Mouse (Mus musculus) CD4-positive, CD25-positive, alpha-beta regulatory T cell, adult 4 months (primary cell): Measurements from ENCODE around the gene Pid1. TPM values are rescaled to one million over a fixed set of nuclear protein-coding genes. Genes with fewer than 3 reads are reported as not detected.

Experiments
- ATAC-seq: one replicate; pipeline ENCODE4 v1.8.0; 2017
- polyA plus RNA-seq, 2 experiments: library from polyadenylated mRNA; unstranded; fragments of 100-300 nt; shearing (Covaris generic); gene quantifications; one replicate each; pipeline ENCODE4 v1.2.1; 2017

Pid1 gene
- polyA plus RNA-seq, 2 experiments from 2014 or later = 0.28 to 0.98 TPM

DNA sequence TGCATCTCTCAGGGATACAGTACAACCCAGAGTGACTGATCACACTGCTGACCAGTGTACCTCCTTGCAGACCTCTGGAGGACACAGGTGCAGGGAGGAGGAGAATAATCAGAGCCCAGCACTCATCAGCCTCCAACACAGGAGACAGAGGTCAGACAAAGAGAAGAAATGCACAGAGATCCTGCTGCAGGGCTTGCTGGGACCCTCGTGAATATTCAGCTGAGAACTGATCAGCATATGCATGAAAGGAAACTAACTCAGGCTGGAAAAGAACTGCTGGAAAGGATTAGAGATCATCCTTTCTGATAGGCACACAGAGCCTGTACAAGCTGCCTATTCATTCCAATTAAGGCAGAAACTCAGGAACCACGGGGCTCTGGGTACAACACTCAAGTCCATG lies 186.9 kb downstream of the Pid1 start:
- no peak for ATAC-seq

DNA sequence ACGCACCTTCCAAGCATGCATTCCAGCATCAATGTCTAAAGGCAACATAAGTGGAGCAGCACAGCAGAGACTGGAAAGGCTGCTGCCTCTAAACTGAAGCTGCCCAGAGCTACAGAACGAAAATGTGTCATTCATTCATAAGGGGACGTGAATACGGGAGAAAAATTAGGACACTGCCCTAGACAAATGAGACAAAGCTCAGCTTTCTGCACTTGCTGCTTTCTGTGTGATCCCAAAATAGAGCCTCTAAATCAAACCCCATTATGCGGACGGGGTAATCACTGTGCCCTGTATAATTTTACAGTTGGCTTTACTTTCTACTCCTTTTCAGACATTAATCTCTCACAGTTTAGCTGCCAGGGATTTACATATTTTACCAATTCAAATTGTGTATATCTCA lies 191.0 kb downstream of the Pid1 start:
- no peak for ATAC-seq

DNA sequence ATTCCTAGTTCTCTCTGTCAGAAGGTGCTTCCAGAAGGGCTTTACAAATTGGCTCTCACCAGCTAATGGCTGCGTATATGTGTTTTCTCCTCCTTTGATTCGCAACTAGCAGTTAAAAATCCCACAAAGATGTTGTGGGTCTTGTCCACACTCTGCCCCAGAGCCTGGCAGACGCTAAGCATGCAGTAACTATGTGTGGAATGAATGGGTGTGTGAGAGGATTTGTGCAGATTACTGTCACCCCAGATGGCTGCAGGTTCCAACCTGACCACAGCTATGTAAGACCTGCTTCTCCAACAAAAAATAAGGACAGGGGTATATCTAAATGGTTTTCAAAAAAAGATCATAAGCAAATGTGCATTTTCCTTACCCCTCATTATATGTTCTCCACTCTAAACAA lies 206.2 kb downstream of the Pid1 start:
- no peak for ATAC-seq

DNA sequence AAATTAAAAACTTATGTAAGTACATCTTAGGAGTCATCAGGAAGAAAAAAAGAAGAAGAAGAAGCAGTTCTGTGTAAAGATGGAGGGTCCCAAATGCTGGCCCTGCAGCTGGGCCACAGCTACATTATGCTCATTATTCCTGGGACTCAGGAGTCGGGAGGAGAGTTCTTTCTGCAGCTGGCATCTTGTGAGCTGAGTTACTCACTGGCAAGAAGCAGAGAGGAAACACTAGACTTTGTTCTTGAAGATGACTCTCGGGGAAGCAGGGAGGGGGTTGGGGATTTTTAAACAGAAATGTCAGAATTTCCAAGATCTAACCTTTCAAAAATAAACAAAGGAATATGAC lies 208.4 kb downstream of the Pid1 start:
- no peak for ATAC-seq

DNA sequence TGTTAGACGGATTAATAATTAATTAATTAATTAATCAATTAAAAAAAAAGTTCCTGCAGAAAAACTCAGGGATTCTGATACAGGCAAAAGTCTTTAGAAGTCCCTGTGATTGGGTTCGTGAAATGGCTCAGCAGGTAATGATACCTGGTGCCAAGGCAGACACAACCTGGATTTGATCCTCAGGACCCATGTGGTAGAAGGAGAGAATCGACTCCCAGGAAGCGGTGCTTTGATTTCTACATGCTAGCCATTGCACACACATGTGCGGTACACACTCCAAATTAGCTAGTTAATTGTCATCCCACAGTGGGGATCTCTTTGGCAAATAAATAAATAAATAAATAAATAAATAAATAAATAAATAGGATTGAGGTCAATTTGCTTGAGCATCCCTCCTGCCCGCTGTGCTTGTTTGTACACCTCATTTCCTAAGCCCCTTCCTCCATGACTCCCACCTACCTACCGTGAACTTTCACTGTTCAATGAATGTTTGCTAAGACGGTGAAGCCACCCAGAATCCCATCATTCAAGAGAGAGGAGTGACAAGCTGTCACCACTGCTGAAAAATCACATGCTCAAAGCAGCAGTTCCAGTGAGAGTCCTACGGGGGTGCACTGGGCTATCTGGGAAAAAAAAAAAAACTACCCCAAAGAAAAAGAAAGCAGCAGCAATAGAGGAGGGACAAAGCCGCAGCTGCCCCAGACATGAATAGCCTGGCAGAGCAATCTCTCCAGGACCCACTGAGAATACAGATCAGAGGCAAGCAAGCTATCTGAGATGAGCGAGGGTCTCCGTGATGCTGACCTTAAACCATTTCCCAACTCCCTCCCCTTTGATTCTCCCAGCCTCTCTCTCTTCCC lies 209.0 kb downstream of the Pid1 start:
- ATAC-seq = no peak

DNA sequence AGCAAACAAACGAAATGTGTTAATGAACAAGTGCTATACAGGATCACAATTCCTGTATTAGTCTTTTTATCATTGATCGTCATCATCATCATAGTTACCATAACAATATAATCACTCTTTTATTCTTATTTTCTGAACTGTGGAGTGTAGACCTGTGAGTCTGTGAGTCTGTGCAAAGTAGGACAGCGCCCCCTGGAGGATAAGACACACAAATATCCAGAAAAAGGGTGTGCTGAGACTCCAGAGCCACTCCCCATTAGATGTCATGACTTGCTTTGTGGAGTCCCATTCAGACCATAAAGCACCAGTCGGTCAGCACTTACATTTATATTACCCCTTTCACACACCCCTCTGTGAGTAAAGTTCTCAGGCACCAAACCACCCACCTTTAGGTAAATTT lies 210.0 kb downstream of the Pid1 start:
- no peak for ATAC-seq

DNA sequence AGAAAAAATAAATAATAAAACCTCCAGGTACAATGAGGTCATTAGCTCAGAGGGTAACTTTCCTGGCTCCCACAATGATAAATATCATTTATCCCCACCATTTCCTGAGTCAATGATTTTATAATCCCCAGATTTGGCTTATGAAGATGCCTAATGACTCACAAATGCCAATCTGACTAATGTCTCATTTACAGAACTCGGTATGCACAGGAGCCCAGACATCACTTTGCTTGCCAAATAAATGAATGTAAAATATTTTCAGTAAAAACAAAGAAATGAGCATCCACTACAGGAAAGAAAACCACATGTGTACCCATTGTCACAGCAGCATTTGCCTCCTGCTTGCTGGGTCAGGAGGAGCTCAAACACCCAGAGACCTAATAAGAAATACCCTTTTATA lies 222.4 kb downstream of the Pid1 start:
- no peak for ATAC-seq

DNA sequence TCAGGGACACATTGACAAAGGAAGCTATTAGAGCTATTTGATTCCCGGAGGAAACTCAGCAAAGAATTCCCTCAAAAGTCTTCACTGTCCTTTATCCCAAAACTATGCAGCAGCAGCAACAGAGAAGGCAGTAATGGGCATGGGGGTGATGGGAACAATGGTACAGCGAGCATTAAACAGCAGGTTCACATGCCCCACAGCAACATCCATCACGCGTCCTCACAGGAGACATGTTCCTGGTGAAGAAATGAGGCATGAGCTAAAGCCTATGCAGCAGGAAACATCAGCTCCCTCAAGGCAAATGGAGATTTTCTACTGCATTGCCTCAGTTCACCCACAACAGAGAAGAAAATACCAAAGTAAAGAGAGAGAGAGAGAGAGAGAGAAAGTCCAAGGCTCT lies 231.5 kb downstream of the Pid1 start:
- no peak for ATAC-seq

DNA sequence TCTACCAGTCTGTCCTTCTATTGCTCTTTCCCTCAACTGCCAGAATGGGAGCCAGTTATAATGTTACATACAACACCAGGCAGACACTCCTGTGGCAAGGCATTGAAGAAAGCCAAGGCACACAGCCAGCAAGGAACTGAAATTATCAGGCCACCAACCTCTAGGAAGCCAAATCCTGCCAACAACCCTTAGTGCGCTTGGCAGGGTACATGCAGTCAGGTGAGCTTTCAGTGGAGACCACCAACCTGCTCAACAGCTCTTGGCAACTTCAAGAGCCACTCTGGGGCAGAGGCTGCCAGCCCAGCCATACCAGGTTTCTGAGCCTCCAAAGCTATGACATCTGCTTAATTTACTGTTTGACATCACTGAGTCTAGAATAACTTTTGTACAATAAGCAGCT lies 232.2 kb downstream of the Pid1 start:
- ATAC-seq = no peak

DNA sequence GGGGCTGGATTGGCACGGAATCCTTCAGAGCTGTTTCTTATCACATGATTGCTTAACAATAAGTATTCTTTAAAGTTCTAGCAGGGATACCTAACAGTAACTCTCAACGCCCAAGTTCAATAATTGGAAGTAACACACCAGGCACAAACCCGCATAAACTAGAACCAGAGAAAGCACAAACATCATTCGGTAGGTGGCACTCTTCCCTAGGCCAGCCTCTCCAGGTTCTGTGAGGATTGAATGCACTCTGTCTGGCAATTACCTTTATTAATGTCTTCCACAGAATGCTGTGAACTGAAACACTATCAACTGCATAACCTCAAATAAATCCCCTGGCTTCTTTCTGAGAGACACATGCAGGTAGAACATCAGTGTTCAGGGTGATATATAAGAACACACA lies 235.5 kb downstream of the Pid1 start:
- ATAC-seq = no peak

DNA sequence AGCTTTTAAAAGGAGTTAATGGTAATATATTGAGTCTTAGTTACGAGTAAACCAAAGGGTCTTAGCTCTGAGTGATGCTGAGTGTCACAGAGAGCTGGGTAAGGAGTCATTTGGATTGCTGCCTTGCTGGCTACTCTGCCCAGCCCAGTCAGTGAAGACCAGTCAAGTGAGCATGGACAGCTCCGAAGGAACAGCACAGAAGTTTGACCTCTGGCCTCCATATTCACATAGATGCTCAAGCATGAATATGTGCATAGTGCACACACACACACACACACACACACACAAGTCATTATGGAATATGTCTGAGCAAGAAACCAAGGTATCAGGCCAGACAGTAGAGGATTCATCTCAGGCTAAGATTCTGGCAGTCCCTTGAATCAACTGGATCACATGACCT lies 244.7 kb downstream of the Pid1 start:
- ATAC-seq = no peak

DNA sequence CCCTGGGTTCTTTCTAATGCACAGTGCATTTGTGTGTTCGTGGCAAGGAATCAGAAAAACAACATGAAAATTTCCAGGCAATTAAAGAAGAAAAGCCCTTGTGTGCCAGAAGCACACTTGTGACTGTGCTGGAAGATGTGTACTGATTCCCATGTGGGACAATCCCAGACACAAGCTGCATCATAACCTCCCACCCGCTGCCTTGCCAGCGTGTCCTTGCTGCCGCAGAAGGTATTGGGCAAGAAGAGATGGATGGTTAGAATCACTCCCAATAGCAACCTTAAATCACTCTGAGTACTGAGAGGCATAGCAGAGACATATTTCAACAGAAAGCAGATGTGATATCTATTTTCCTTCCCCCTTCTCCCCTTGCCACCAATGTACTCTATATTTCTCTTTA lies 257.2 kb downstream of the Pid1 start:
- ATAC-seq = no peak

DNA sequence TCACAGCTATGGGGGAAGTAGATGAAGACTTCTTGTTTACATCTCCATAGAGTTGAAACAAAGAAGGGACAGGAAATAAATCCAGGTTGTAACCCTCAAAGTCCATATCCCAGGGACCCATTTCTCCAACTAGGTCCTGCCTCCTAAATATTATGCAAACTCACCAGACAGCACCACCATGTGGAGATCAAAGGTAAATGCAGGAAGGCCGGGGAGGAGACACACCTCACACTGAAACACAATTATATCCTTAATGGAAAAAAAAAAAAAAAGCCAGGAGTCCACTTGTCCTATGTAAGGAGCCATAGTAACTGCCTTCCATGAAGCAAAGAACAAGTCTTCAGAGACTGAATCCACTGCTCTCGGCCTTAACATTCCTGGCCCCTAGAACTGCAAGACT lies 261.9 kb downstream of the Pid1 start:
- ATAC-seq = no peak

DNA sequence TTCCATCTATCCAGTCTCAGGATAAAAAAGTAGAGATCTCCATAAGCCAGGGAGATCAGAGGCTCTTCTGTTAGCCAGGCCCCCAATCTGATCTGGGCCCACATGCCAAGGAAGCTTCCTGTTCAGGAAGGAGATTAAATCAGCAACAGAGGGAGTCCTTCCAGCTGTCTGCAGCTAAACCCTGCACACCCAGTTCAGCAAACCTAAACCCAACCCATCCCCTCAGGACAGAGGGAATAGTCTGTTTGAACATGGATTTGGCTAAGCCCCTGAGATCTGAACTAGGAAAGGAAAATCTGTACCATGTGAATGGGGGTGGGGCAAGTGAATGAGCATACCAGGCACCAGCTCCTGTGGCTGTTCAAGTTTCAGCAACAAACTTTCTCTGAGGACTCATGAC lies 266.6 kb downstream of the Pid1 start:
- no peak for ATAC-seq

DNA sequence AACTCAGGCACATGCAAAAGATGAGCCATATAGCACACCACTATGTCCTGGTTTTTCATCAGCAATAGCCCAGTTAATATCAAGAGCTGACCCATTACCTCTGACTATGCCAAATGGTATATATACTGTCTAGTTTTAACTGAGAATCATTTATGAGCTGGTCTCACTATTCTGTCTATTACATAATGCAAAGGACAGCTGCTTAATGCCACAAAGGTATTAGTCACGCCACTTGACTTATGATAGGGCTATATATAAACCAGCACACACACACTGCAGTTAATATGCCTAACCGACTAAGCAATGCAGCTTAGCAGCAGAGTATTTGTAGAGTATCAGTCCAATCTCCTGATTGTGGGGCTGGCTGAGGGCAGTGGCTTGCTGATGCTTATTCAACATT lies 270.7 kb downstream of the Pid1 start:
- no peak for ATAC-seq

DNA sequence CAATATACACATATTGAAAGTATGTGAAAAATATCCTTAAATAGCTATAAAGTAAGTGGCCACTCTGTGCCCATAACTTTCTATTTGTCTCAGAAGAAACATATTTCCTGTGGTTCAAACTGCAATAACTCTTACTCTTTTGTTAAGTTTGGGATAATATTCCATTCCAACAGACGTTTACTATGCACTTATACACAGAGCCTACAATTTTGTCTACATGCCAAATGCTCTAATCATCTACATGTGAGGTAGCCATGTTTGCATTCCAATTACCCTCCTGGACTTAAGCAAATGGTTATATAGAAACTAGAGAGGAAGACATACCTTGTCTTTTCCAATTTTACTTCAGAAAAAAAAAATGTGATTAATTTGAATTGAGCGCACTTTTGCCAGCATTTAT lies 274.3 kb downstream of the Pid1 start:
- no peak for ATAC-seq

DNA sequence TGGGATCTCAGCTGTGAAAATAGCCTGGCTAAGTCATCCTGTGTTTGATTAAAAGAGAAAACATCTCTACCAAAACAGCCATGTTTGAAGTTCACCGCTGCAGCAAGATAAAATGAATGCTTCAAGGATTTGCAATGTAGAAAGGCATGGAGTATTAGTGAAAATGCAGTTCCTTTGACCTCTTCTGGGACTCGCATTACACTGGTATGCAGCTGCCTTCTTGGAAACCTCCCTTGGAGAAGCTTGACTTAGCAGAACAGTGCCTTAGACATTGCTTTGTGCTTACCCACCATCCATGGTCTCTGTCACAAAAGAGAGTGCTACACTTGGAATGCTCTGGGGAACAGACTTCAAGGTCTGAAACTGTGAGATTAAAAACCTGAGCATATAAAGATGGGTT lies 276.0 kb downstream of the Pid1 start:
- ATAC-seq = no peak

DNA sequence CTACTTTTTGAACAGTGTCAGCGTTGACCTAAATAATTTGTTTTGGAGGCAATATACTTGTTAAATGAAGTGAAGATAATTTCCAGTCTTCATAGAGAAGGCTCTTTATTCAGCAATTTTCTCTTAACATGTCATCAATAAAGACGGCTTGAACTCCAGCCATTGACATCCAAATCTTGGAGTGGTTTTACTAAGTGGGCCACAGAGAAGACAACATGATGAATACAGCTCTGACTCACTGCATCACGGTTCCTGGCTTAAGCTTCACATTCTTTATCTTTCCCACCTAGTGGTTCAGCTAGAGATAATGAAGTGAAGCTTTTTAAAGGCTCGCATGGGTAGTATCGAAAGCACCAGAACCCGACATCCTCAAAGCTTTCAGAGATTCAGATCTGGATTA lies 276.7 kb downstream of the Pid1 start:
- ATAC-seq = no peak

DNA sequence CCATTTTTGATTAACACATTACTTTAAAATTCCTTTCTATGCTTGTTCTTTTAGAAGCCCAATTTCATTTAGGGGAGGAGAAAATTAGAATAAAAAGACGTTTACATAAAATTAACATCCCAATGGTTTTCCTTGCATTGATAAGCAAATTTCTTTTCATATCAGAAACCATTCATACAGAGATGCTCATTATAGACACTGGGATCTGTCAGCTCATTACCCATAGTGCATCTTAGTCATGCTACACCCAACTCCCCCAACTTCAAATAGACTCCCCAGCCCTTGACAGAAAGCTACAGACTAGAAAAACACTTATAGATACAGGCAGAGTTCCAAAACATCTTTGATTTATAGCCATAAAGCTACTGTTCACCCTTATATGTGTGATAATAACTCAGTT lies 277.5 kb downstream of the Pid1 start:
- no peak for ATAC-seq

DNA sequence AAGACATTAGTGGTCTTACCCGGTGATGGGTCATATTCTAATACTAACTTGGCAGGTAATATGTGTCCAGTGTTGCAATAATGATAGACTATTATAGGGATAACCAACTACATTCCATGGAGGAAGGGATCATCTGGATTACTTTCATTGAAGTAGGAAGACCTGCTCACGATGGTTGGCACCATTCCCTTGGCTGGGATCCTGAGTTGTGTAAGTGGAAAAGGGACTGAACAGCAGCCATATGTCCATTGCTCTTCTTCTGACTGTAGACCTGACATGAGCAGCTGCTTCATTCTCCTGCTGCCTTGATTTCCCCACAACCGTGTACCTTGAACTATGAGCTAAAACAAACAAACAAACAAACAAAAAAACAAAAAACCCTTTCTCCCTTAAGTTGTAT lies 278.6 kb downstream of the Pid1 start:
- ATAC-seq = no peak

DNA sequence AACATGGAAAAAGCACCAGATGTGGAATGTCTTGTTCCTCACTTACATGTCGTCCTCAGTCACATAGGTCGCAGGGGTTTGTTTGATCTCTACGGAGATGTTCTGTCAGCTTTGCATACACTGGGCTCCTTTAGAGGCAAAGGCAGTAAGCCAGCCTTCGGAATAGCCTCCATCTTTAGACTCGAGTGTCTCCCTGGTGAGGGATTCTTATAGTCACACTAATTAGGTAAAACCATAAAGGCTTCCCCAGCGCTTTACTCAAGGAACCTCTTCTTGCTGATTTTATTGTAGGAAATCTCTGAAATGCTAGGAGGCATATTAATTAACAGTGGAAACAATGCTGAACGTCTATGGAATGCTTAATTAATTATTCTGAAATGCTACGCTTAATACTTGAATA lies 284.4 kb downstream of the Pid1 start:
- ATAC-seq = no peak

DNA sequence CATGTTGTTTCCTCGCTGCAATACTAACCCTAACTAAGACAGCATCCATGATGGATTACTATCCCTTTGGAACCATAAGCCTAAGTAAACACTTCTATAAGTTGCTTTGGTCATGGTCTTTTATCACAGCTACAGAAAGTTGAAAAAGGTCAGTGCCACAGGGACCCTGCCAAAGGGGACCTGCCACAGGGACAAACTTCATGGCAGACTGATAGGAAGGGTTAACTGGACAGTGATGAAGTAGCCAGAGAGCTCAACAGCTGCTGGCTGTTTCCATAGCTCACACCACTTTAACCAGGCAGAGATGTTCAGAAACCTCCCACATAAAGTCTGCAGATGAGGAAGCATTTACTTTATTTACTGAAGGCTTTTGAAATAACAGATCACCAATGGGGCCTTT lies 287.0 kb downstream of the Pid1 start:
- no peak for ATAC-seq

DNA sequence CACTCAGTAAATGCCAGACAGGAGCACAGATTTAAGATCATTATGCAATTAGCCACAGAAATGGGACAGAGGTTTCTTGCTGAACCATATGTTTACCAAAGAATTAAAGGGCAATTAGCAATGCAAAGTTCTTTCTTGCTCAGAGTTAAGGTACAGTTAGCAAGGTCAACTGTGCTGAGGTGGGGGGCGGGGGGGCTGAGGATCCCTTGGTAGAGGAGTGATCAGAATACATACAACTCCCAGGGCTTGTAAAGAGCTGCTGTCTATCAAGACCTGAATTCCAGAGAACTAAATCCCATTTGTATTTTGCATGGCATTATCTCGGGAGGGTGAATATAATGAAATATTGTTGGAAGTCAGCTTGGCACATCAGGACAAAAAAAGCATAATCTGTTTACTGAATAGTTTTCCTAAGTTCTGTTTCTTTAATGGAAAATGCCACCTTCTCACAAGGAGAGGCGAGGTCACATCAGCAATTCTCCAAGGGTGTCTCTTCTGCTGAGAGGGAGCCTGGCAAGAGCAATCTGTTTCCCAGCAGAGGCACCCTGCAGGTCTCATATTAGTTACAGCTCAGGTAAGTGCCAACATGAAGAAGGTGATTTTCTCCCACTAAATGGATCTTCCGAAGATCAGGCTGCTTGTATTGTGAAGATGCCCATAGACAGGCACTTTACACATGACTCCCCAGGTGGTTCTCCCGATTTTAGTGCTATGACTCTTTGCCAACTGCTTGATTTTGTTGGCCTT lies 306.9 kb downstream of the Pid1 start:
- ATAC-seq = no peak

DNA sequence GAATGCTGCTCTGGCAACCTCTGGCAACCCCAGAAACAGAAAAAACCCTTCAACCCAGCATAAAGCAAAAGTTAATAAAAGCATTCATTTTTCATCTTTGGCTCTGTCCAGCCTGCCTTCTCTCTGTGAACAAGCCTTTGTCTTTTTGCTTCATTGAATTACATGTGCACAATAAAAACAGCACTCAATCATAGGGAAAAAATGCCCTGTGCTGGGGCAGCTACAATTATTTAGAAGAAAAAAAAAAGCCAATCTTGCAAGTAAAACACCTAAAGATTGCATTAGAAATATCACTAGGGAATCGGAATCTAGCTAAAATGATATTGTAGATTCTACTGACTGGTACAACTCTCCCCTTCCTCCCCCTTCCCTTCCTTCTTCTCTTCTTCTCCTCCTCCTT lies 307.7 kb downstream of the Pid1 start:
- ATAC-seq = no peak

DNA sequence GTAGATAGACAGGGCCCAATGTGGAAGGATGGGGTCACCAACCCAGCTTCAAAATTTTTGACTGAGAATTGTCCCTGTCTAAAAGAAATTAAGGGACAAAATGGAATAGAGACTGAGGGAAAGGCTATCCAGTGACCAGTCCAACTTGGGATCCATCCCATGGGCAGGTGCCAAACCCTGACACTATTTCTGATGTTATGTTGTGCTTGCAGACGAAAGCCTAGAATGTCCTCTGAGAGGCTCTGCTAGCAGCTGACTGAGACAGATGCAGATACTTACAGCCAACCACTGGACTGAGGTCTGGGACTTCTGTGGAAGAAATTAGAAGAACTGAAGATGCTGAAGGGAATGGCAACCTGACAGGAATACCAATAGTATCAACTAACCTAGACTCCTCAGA lies 338.2 kb downstream of the Pid1 start:
- no peak for ATAC-seq
